Mouse (Mus musculus): Measurements from ENCODE around the gene Ndel1. TPM values are rescaled to one million over a fixed set of nuclear protein-coding genes. Genes with fewer than 3 reads are reported as not detected.

Ndel1 gene
- total RNA-seq (2014; rRNA removed) (90.6 and 96.2 TPM in 2 replicates), polyA plus RNA-seq (2015; fragmentation: Nextera tagmentation; extraction: Ambion mirVana) (101 and 105 TPM in 2 replicates)

DNA sequence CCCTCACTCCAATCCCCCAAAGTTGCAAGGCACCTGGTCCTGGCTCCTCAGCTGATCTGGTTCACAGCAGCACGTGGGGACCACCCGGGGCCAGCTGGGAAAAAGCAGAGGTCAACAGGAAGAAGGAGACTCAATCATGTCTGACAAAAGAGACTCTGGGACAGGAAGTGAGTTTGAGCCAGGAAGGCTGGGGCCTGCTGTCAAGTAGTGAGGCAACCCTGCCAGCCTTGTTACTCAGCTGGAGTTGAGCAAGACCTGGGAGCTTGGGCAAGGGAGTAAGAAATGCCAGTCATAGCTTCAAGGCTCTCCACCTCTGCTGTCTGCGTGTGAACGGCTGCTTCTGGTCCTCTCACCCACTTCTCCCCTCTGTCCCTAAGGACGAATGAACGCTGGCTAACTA lies at the start of gene Ndel1:
TSS of gene Ndel1 (minus strand) at position 111 of the 400 bp plus-strand sequence.
- TF ChIP-seq CTCF (IDR thresholded peaks at IDR 0.05; ENCODE audit: low read depth): no peak
- Histone ChIP-seq H3K9me3 (ENCODE audit: low read length) (no peaks in the 10 kb centered on the region), H3K27me3 (ENCODE audit: insufficient read depth, low read length) (no peaks in the 10 kb centered on the region), H3K9ac (replicated peaks; ENCODE audit: low read length) (no peak within 1 kb of the TSS), H3K36me3 (ENCODE audit: insufficient read depth, low read length) (no peaks in the 10 kb centered on the region), H3K27ac (no peak within 1 kb of the TSS), H3K4me3 (ENCODE audit: low read length) (no peak within 1 kb of the TSS), H3K4me2 (ENCODE audit: low read depth, low read length) (no peak within 1 kb of the TSS), H3K4me1 (ENCODE audit: insufficient read depth, low read length) (no peaks in the 10 kb centered on the region)
- 64% methylated on average over 6 of the region's 6 CpGs for WGBS
- no peak for DNase-seq (ENCODE audit: low spot score)
- ATAC-seq: no peak

DNA sequence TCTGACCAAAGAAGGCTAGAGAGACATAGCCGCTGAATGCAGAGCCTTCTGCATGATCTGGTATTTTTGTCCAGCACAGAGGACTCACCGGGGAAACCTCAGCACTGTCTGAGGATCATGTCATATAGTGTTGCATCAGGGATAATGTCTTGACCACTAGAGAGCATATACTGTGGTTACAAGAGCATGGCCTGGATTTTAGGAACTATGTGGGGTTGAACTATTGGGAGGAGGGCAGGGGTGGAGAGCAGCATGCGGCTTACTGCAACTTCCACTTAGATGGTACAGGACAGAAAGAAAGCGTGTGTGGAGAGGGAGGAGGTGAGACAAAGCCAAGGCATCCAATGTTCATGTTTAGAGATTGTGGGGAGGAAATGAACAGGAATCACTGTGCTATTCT lies 42.9 kb upstream of the Ndel1 start:
- H3K4me1 ChIP-seq (ENCODE audit: insufficient read depth, low read length): no peaks in the 10 kb centered on the region
- ATAC-seq: no peak
- H3K4me2 ChIP-seq (ENCODE audit: low read depth, low read length): no peak overlapping the region
- no peaks in the 10 kb centered on the region for H3K36me3 ChIP-seq (ENCODE audit: insufficient read depth, low read length)
- 92% methylated on average over 4 of the region's 4 CpGs for WGBS
- H3K27me3 ChIP-seq (ENCODE audit: insufficient read depth, low read length): no peaks in the 10 kb centered on the region
- no peak for TF ChIP-seq CTCF (IDR thresholded peaks at IDR 0.05; ENCODE audit: low read depth)
- H3K9ac ChIP-seq (replicated peaks; ENCODE audit: low read length): no peak overlapping the region
- H3K27ac ChIP-seq: no peak overlapping the region
- no peak overlapping the region for H3K4me3 ChIP-seq (ENCODE audit: low read length)
- no peaks in the 10 kb centered on the region for H3K9me3 ChIP-seq (ENCODE audit: low read length)
- DNase-seq (ENCODE audit: low spot score): no peak

- DNase-seq (ENCODE audit: low spot score): no peak
- H3K4me1 ChIP-seq (ENCODE audit: insufficient read depth, low read length): no peaks in the 10 kb centered on the region
- H3K9me3 ChIP-seq (ENCODE audit: low read length): no peaks in the 10 kb centered on the region
- no peak overlapping the region for H3K4me2 ChIP-seq (ENCODE audit: low read depth, low read length)
- H3K9ac ChIP-seq (replicated peaks; ENCODE audit: low read length): no peak overlapping the region
- no peaks in the 10 kb centered on the region for H3K36me3 ChIP-seq (ENCODE audit: insufficient read depth, low read length)
- no peak for TF ChIP-seq CTCF (IDR thresholded peaks at IDR 0.05; ENCODE audit: low read depth)
- 66% methylated on average over 14 of the region's 14 CpGs for WGBS
- H3K4me3 ChIP-seq (ENCODE audit: low read length): no peak overlapping the region
- ATAC-seq: no peak
- no peak overlapping the region for H3K27ac ChIP-seq
- H3K27me3 ChIP-seq (ENCODE audit: insufficient read depth, low read length): no peaks in the 10 kb centered on the region
Measured at GRCm38 (mm10) chr11:68911531-68912177, 40.0 kb upstream of the Ndel1 start.

- WGBS: 53% methylated on average over 7 of the region's 7 CpGs
- ATAC-seq (no peak), DNase-seq (ENCODE audit: low spot score) (no peak)
- Histone ChIP-seq H3K9ac (replicated peaks; ENCODE audit: low read length) (no peak overlapping the region), H3K9me3 (ENCODE audit: low read length) (no peaks in the 10 kb centered on the region), H3K27me3 (ENCODE audit: insufficient read depth, low read length) (no peaks in the 10 kb centered on the region), H3K4me2 (ENCODE audit: low read depth, low read length) (no peak overlapping the region), H3K4me3 (ENCODE audit: low read length) (no peak overlapping the region), H3K36me3 (ENCODE audit: insufficient read depth, low read length) (peaks cover 20% of the 10 kb centered on the region; the same call in 1 of the 2 replicates), H3K4me1 (ENCODE audit: insufficient read depth, low read length) (no peaks in the 10 kb centered on the region), H3K27ac (no peak overlapping the region)
- TF ChIP-seq CTCF (IDR thresholded peaks at IDR 0.05; ENCODE audit: low read depth): no peak
Measured at GRCm38 (mm10) chr11:68908846-68909503, 37.3 kb upstream of the Ndel1 start.

- DNase-seq (ENCODE audit: low spot score) (no peak), ATAC-seq (no peak)
Measured at GRCm38 (mm10) chr11:68907251-68907650, 35.6 kb upstream of the Ndel1 start.

GRCm38 (mm10) chr11:68906461-68906790 lies 34.8 kb upstream of the Ndel1 start:
- TF ChIP-seq CTCF (IDR thresholded peaks at IDR 0.05; ENCODE audit: low read depth): no peak
- Histone ChIP-seq H3K9me3 (ENCODE audit: low read length) (no peaks in the 10 kb centered on the region), H3K4me1 (ENCODE audit: insufficient read depth, low read length) (no peaks in the 10 kb centered on the region), H3K4me2 (ENCODE audit: low read depth, low read length) (no peak overlapping the region), H3K36me3 (ENCODE audit: insufficient read depth, low read length) (peaks cover 30% of the 10 kb centered on the region; the same call in 1 of the 2 replicates), H3K27me3 (ENCODE audit: insufficient read depth, low read length) (no peaks in the 10 kb centered on the region), H3K4me3 (ENCODE audit: low read length) (no peak overlapping the region), H3K27ac (no peak overlapping the region), H3K9ac (replicated peaks; ENCODE audit: low read length) (no peak overlapping the region)
- WGBS: 43% methylated on average over 4 of the region's 4 CpGs
- peak; percentile 53 for DNase-seq (ENCODE audit: low spot score)
- ATAC-seq: 0 out of 2 replicates have a peak, but pooled peaks have one; percentile 25

More at GRCm38 (mm10) chr11:68907251-68907650, 35.6 kb upstream of the Ndel1 start:
- Histone ChIP-seq H3K27me3 (ENCODE audit: insufficient read depth, low read length) (no peaks in the 10 kb centered on the region), H3K9me3 (ENCODE audit: low read length) (no peaks in the 10 kb centered on the region), H3K36me3 (ENCODE audit: insufficient read depth, low read length) (peaks cover 30% of the 10 kb centered on the region; the same call in 1 of the 2 replicates), H3K4me3 (ENCODE audit: low read length) (no peak overlapping the region), H3K4me1 (ENCODE audit: insufficient read depth, low read length) (no peaks in the 10 kb centered on the region), H3K9ac (replicated peaks; ENCODE audit: low read length) (no peak overlapping the region), H3K4me2 (ENCODE audit: low read depth, low read length) (no peak overlapping the region), H3K27ac (no peak overlapping the region)
- WGBS: 66% methylated on average over 3 of the region's 3 CpGs
- TF ChIP-seq CTCF (IDR thresholded peaks at IDR 0.05; ENCODE audit: low read depth): no peak
